Mouse (Mus musculus) layer of hippocampus, adult 9-10 months (tissue): ENCODE data around the gene Otos.
A peak's percentile ranks its signal among the peaks of the same experiment; 100 is the strongest.

Source experiments
- DNase-seq: peaks from one replicate; pipeline ENCODE4 v3.0.0; 2022; ENCODE audit warnings: low spot score

Otos gene

GRCm38 (mm10) chr1:92646601-92647000 lies 2.0 kb downstream of the Otos start:
- DNase-seq = no peak

GRCm38 (mm10) chr1:92646111-92646510 lies 2.5 kb downstream of the Otos start:
- DNase-seq = no peak

- DNase-seq = no peak
Observed at GRCm38 (mm10) chr1:92644916-92645315, 3.7 kb downstream of the Otos start.

- no peak for DNase-seq
Observed at GRCm38 (mm10) chr1:92643691-92644090, 5.0 kb downstream of the Otos start.

GRCm38 (mm10) chr1:92641514-92642272 lies 6.9 kb downstream of the Otos start, which contains the start of gene Cops9:
Gene Cops9 (minus strand): TSS chr1:92641985.
- DNase-seq = peak; percentile 70

- DNase-seq = no peak
Observed at GRCm38 (mm10) chr1:92640393-92640792, 8.2 kb downstream of the Otos start.

GRCm38 (mm10) chr1:92638736-92639135 lies 9.9 kb downstream of the Otos start:
- DNase-seq = no peak

- DNase-seq = no peak
Observed at GRCm38 (mm10) chr1:92638181-92638580, 10.5 kb downstream of the Otos start.

GRCm38 (mm10) chr1:92637501-92638172 lies 11.0 kb downstream of the Otos start:
- no peak for DNase-seq

GRCm38 (mm10) chr1:92636676-92637075 lies 12.0 kb downstream of the Otos start:
- no peak for DNase-seq

GRCm38 (mm10) chr1:92636015-92636414 lies 12.6 kb downstream of the Otos start:
- DNase-seq = no peak

- no peak for DNase-seq
Observed at GRCm38 (mm10) chr1:92634976-92635599, 13.6 kb downstream of the Otos start.

GRCm38 (mm10) chr1:92634569-92634968 lies 14.1 kb downstream of the Otos start:
- no peak for DNase-seq

- DNase-seq = no peak
Observed at GRCm38 (mm10) chr1:92633726-92634125, 14.9 kb downstream of the Otos start.

- no peak for DNase-seq
Observed at GRCm38 (mm10) chr1:92632948-92633347, 15.7 kb downstream of the Otos start.

- no peak for DNase-seq
Observed at GRCm38 (mm10) chr1:92632196-92632595, 16.4 kb downstream of the Otos start.

GRCm38 (mm10) chr1:92628227-92628626 lies 20.4 kb downstream of the Otos start:
- no peak for DNase-seq

GRCm38 (mm10) chr1:92618360-92618759 lies 30.3 kb downstream of the Otos start:
- no peak for DNase-seq

- DNase-seq = no peak
Observed at GRCm38 (mm10) chr1:92617488-92617887, 31.2 kb downstream of the Otos start, which contains the start of gene Olfr12. Gene Olfr12 (plus strand): TSS chr1:92617788.

GRCm38 (mm10) chr1:92616046-92616445 lies 32.6 kb downstream of the Otos start:
- DNase-seq = no peak

GRCm38 (mm10) chr1:92614516-92614915 lies 34.1 kb downstream of the Otos start:
- DNase-seq = no peak

GRCm38 (mm10) chr1:92613175-92613574 lies 35.5 kb downstream of the Otos start:
- no peak for DNase-seq

GRCm38 (mm10) chr1:92611008-92611407 lies 37.6 kb downstream of the Otos start:
- DNase-seq = no peak
